Mouse (Mus musculus): ENCODE measurements around the gene Nod2.

GRCm38 (mm10) chr8:88683656-88684289 lies 36.7 kb downstream of the Nod2 start:
- TF ChIP-seq MYOD1 (IDR thresholded peaks at IDR 0.05; ENCODE audit: control insufficient read depth, insufficient read length, low read depth) (no peak), CTCF (IDR thresholded peaks at IDR 0.05; ENCODE audit: control insufficient read depth, insufficient read depth, insufficient read length) (no peak), MAX (IDR thresholded peaks at IDR 0.05) (no peak), USF1 (IDR thresholded peaks at IDR 0.05; ENCODE audit: low read depth) (no peak), CEBPB (IDR thresholded peaks at IDR 0.05; ENCODE audit: low read depth) (no peak), MYOG (IDR thresholded peaks at IDR 0.05; ENCODE audit: control insufficient read depth, extremely low read depth, insufficient read length) (no peak), FOSL1 (IDR thresholded peaks at IDR 0.05; ENCODE audit: insufficient read depth, low read length, poor library complexity, severe bottlenecking) (no peak)

Data from C2C12 (cell line).